Mouse (Mus musculus) layer of hippocampus, adult 6 months (tissue): ENCODE measurements around the gene Bscl2. TPM values are rescaled to one million over a fixed set of nuclear protein-coding genes. Genes with fewer than 3 reads are reported as not detected.

Experiments used
- long read RNA-seq, 2 experiments: library from polyadenylated mRNA; unstranded; transcript quantifications; one replicate each; pipeline ENCODE4 v2.0.0; 2019 to 2020
- polyA plus RNA-seq: library from polyadenylated mRNA; unstranded; fragments of <200 nt; fragmentation: Nextera tagmentation; gene quantifications from 2 replicates; pipeline ENCODE4 v1.2.3, GENCODE M21; 2021

Gene Bscl2
- 90.2 and 97.4 TPM in 2 replicates for polyA plus RNA-seq
- long read RNA-seq, experiment 1, transcript Bscl2-206 (11 exons, 1,795 nt), result major isoform, 52 of 96 reads
- long read RNA-seq, experiment 1, transcript Bscl2-201 (11 exons, 1,388 nt), result minor isoform, 6 of 96 reads
- long read RNA-seq, experiment 1, transcript Bscl2-210 (12 exons, 1,962 nt), result minor isoform, 14 of 96 reads
- long read RNA-seq, experiment 1, partial matches to known transcripts, result 15 of 96 reads
- long read RNA-seq, experiment 1, other reads (novel, unspliced or antisense), result 6 of 96 reads
- long read RNA-seq, experiment 2, transcript Bscl2-210 (12 exons, 1,962 nt), result minor isoform, 75 of 418 reads
- long read RNA-seq, experiment 2, transcript Bscl2-201 (11 exons, 1,388 nt), result minor isoform, 33 of 418 reads
- long read RNA-seq, experiment 2, transcript Bscl2-208 (10 exons, 1,911 nt), result minor isoform, 8 of 418 reads
- long read RNA-seq, experiment 2, transcript Bscl2-206 (11 exons, 1,795 nt), result major isoform, 266 of 418 reads
- long read RNA-seq, experiment 2, partial matches to known transcripts, result 6 of 418 reads
- long read RNA-seq, experiment 2, other reads (novel, unspliced or antisense), result 30 of 418 reads

GRCm38 (mm10) chr19:8837251-8837791, at the start of gene Bscl2:
Bscl2 (plus strand) TSS chr19:8837467.

GRCm38 (mm10) chr19:8798264-8798946, 38.9 kb upstream of the Bscl2 start, which contains the start of gene Polr2g:
Polr2g (minus strand) TSS chr19:8798577.

GRCm38 (mm10) chr19:8802130-8802821, 35.0 kb upstream of the Bscl2 start, which contains the start of gene Zbtb3:
Zbtb3 (plus strand) TSS chr19:8802555.

GRCm38 (mm10) chr19:8818801-8819595, 18.3 kb upstream of the Bscl2 start, which contains the start of gene Ttc9c:
Ttc9c (minus strand) TSS chr19:8819333.

GRCm38 (mm10) chr19:8819596-8820423, 17.5 kb upstream of the Bscl2 start, which contains the start of gene Hnrnpul2:
Hnrnpul2 (plus strand) TSS chr19:8820010.

GRCm38 (mm10) chr19:8829660-8830059, 7.6 kb upstream of the Bscl2 start, which contains the start of gene AC129217.1:
AC129217.1 (plus strand) TSS chr19:8829773.

GRCm38 (mm10) chr19:8839103-8839907, 2.0 kb downstream of the Bscl2 start, which contains the start of gene Gng3:
Gng3 (minus strand) TSS chr19:8839194.

GRCm38 (mm10) chr19:8850402-8850901, 13.2 kb downstream of the Bscl2 start, which contains the start of gene Lrrn4cl:
Lrrn4cl (plus strand) TSS chr19:8850768.

GRCm38 (mm10) chr19:8871267-8872186, 34.3 kb downstream of the Bscl2 start, which contains the start of gene Ubxn1:
Ubxn1 (plus strand) TSS chr19:8871496.

GRCm38 (mm10) chr19:8880311-8881033, 43.2 kb downstream of the Bscl2 start, which contains the start of gene Uqcc3:
Uqcc3 (minus strand) TSS chr19:8880923.

GRCm38 (mm10) chr19:8883616-8884015, 46.3 kb downstream of the Bscl2 start, which contains the start of the genes Lbhd1 and Gm49403:
Lbhd1 (plus strand) TSS chr19:8883732.
Gm49403 (plus strand) TSS chr19:8883930.

GRCm38 (mm10) chr19:8888511-8889385, 51.5 kb downstream of the Bscl2 start, which contains the start of the genes 1810009A15Rik and Gm49416:
1810009A15Rik (plus strand) TSS chr19:8888853.
Gm49416 (plus strand) TSS chr19:8888926.

GRCm38 (mm10) chr19:8892829-8893766, 55.8 kb downstream of the Bscl2 start, which contains the start of gene Ints5:
Ints5 (plus strand) TSS chr19:8893005.

GRCm38 (mm10) chr19:8897865-8898495, 60.7 kb downstream of the Bscl2 start, which contains the start of gene Ganab:
Ganab (plus strand) TSS chr19:8898071.

